Mouse (Mus musculus) ES-E14 (cell line): ENCODE measurements at regions not wholly inside any gene's neighbourhood (a gene's known extent, or its start where the extent isn't known, plus 50 kb on each side); places are given as distances from the start of the nearest gene placed in this dataset.

Experiments used
- CHD2 ChIP-seq: IDR thresholded peaks from 2 replicates; pipeline ENCODE4 v1.6.1; 2014; ENCODE audit warnings: mild to moderate bottlenecking, low read depth, low read length, inconsistent platforms
- HCFC1 ChIP-seq: IDR thresholded peaks from 2 replicates; pipeline ENCODE4 v1.6.1; 2012; ENCODE audit warnings: low read length, inconsistent platforms, borderline replicate concordance; ENCODE audit not compliant: insufficient read depth
- MAFK ChIP-seq: IDR thresholded peaks from 2 replicates; pipeline ENCODE4 v1.6.1; 2014; ENCODE audit warnings: mild to moderate bottlenecking, low read depth, low read length, inconsistent platforms; ENCODE audit not compliant: insufficient read depth
- ZC3H11A ChIP-seq: IDR thresholded peaks from 2 replicates; pipeline ENCODE4 v1.6.1; 2012; ENCODE audit warnings: low read depth, mild to moderate bottlenecking, inconsistent platforms, low read length, borderline replicate concordance
- ZNF384 ChIP-seq: IDR thresholded peaks from 2 replicates; pipeline ENCODE4 v1.6.1; 2012; ENCODE audit warnings: low read depth, low read length, inconsistent platforms

- TF ChIP-seq ZNF384: no peak
- TF ChIP-seq HCFC1: no peak
- TF ChIP-seq MAFK: no peak
- TF ChIP-seq ZC3H11A: no peak
- TF ChIP-seq CHD2: no peak
Observed at GRCm38 (mm10) chr10:52530846-52531245, 113.5 kb downstream of the Nus1 start.
